Mouse (Mus musculus) bone marrow macrophage, adult 2 months (primary cell): ENCODE data around the gene Irf2bp1.

ENCODE experiments used
- CTCF ChIP-seq: IDR thresholded peaks from 2 replicates; pipeline ENCODE4 v1.5.1; 2012; ENCODE audit warnings: low read depth, mild to moderate bottlenecking, low read length, moderate library complexity
- POLR2A ChIP-seq: IDR thresholded peaks from 2 replicates; pipeline ENCODE4 v1.6.1; 2012; ENCODE audit warnings: mild to moderate bottlenecking, low read depth, low read length, borderline replicate concordance

DNA sequence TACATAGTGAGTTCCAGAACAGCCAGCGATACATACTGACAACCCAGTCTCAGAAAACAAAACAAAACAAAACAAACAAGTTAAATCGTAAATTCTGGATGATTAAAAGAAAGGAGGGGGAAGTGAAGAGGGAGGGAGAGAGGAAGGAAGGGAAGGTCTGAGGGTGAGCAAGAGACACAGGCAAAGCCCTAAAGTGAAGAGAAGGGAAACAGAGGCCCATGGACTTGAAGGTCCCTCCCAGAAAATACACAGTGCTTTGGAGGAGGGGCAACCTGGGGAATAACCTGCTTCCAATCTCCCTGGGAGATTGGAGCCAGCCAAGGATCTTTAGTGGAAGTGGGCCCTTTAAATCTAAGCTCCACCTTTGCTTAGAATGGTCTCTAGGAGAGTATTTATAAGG, 16.7 kb upstream of the Irf2bp1 start, which contains the start of gene Nanos2:
- TF ChIP-seq CTCF (no peak), POLR2A (no peak)
